Mouse (Mus musculus) heart, postnatal 14 days (tissue): ENCODE results near the gene Klrd1. TPM values are rescaled to one million over a fixed set of nuclear protein-coding genes. Genes with fewer than 3 reads are reported as not detected.

ENCODE experiments used
- total RNA-seq, 2 experiments: library from RNA; stranded (reverse); gene quantifications; 2 replicates each; pipeline ENCODE4 v1.2.3; 2021

Klrd1 gene
- total RNA-seq, 2 experiments from 2014 or later = not detected

Other genes with a start within 250 kb of the Klrd1 start
- gene Clec12a, start 249.1 kb upstream of the Klrd1 start, total RNA-seq = under 1 TPM; 0.73 to 0.74 TPM
- gene Clec12b, start 205.9 kb upstream of the Klrd1 start, total RNA-seq = under 1 TPM; 0.17 to 0.22 TPM
- under 1 TPM; 0.33 to 1.00 TPM for gene Clec1b, start 194.5 kb upstream of the Klrd1 start, total RNA-seq
- under 1 TPM in 1 of 2 experiments, not detected in 1; 0.20 TPM for gene Clec9a, start 182.9 kb upstream of the Klrd1 start, total RNA-seq
- gene Clec1a, start 139.8 kb upstream of the Klrd1 start, total RNA-seq = 10 to 100 TPM; 15.3 to 15.9 TPM
- under 1 TPM in 1 of 2 experiments, not detected in 1; 0.12 TPM for gene Olr1, start 84.6 kb upstream of the Klrd1 start, total RNA-seq
- not detected for gene Tmem52b, start 79.2 kb upstream of the Klrd1 start, total RNA-seq
- 10 to 100 TPM; 79.8 to 85.9 TPM for gene Gabarapl1, start 58.6 kb upstream of the Klrd1 start, total RNA-seq
- not detected for gene Klre1, start 13.9 kb upstream of the Klrd1 start, total RNA-seq
- not detected for gene Klrk1, start 32.1 kb downstream of the Klrd1 start, total RNA-seq
- gene Klrc3, start 51.6 kb downstream of the Klrd1 start, total RNA-seq = not detected
- gene Klrc2, start 68.9 kb downstream of the Klrd1 start, total RNA-seq = not detected
- not detected for gene Klrc1, start 87.2 kb downstream of the Klrd1 start, total RNA-seq
- gene Klri1, start 125.3 kb downstream of the Klrd1 start, total RNA-seq = not detected
- not detected for gene Klri2, start 148.7 kb downstream of the Klrd1 start, total RNA-seq
- not detected for gene Gm156, start 192.5 kb downstream of the Klrd1 start, total RNA-seq